Mouse (Mus musculus) cerebellum, postnatal 25 days (tissue): ENCODE results near the gene Spdya.
"Not testable (repeated sequence)": the region's sequence is repeated elsewhere in the genome, so short reads cannot be mapped to it uniquely, and the experiment has no call there.

Source experiments
- DNase-seq, 2 experiments: peaks; one replicate each; pipeline ENCODE4 v3.0.0; 2021; ENCODE audit warnings: mixed read lengths in 2 of 2

Spdya gene

DNA sequence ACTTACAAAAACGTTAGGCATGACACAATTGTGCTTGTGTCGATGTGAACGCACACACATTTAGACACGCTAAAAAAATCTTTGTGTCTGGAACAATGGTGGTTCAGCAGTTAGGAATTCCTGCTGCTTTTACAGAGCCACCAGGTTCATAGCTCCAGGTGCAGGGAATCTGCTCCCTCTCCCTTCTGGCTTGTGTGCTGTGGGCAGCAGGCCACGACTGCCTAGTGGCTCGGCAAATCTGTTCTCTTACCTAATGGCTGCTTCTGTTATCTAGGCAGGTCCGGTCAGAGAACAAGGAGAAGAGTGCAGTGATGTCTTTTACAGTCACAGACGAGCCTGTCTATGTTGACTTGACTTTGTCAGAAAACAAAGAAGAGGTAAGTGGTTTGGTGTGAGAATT lies 81.5 kb downstream of the Spdya start:
- peak; percentile 72 to 82 for DNase-seq

DNA sequence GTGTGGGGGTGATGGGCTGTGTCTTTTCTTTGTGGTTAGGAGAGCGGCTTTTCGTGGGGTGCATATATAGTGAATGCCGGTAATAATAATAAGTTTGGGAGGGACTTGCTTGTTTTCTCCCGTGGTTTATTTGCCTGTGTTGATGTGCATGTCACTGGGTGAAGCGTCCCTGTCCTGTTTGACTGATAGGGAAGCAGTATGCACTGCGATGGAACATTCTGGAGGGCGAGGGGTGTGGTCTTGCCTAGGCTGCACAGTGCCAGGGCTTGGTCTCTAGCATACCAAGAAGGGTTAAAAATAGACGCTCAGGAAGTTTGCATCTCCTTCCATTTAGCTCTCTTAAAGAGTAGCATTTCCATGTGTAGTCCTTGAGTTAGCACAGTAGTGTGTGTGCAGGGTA lies 84.9 kb downstream of the Spdya start:
- no peak for DNase-seq

DNA sequence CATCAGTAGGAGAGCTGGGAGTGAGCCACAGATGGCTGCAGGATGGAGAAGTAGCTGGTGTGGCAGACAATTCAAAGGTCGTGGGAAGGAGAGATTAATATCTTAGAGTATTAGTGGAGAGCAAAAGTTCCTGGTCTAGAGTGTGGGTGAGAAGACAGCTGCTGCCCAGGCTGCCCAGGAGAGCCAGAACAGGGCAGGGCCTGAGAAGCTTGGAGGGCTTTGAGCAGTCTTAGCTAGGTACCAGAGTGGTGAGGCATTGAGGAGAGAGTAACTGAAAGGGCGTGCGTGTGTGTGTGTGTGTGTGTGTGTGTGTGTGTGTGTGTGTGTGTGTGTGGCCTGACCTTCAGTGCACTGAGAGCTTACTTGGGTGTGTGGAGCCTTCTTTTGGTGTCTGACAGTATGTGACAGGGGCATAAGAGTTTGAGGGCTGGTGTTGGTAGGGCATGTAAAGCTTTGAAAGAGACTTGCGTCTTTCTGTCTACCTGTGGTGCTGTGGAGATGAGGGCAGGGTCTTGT lies 85.9 kb downstream of the Spdya start:
- no peak for DNase-seq

DNA sequence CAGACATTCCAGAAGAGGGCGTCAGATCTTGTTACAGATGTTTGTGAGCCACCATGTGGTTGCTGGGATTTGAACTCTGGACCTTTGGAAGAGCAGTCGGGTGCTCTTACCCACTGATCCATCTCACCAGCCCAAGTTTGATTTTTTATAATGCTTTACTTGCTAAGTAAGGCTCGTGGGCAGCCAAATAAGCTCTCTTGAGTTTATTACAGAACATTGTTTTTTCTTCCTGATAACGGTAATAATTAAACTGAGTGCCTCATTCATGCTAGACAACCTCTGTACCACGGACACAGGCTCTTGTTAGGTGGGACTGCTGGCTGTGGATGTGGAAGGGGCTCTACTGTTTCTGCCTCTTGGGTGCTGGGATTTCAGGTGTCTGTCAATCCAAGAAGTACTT lies 87.2 kb downstream of the Spdya start:
- DNase-seq = not testable (repeated sequence)
